Mouse (Mus musculus) heart, embryonic 15.5 days (tissue): ENCODE measurements around the gene Caskin1. TPM values are rescaled to one million over a fixed set of nuclear protein-coding genes. Genes with fewer than 3 reads are reported as not detected.

Experiments
- ATAC-seq: fragments of 200-750 bp; cut with Nextera tagmentation; replicated peaks from 2 replicates; pipeline ENCODE4 v1.8.0; 2017; ENCODE audit warnings: low read depth, moderate TSS enrichment; ENCODE audit not compliant: insufficient number of reproducible peaks, insufficient read depth, low FRiP score
- H3K27ac ChIP-seq: fragments of 300-500 bp; sonication (generic); 2 replicates; pipeline ENCODE4 v1.5.1; 2015; ENCODE audit warnings: mild to moderate bottlenecking, inconsistent platforms
- H3K27me3 ChIP-seq: fragments of 300-500 bp; sonication (generic); 2 replicates; pipeline ENCODE4 v1.6.1; 2015; ENCODE audit warnings: inconsistent platforms
- H3K36me3 ChIP-seq: fragments of 300-500 bp; sonication (generic); 2 replicates; pipeline ENCODE4 v1.6.1; 2015; ENCODE audit warnings: mild to moderate bottlenecking, inconsistent platforms
- H3K4me1 ChIP-seq: fragments of 300-500 bp; sonication (generic); replicated peaks from 2 replicates; pipeline ENCODE4 v1.6.1; 2015; ENCODE audit warnings: inconsistent platforms
- H3K4me2 ChIP-seq: fragments of 300-500 bp; sonication (generic); 2 replicates; pipeline ENCODE4 v1.6.1; 2015; ENCODE audit warnings: inconsistent platforms, mild to moderate bottlenecking, moderate library complexity
- H3K4me3 ChIP-seq: fragments of 300-500 bp; sonication (generic); 2 replicates; pipeline ENCODE4 v1.5.1; 2015; ENCODE audit warnings: mild to moderate bottlenecking, inconsistent platforms
- H3K9ac ChIP-seq: fragments of 300-500 bp; sonication (generic); 2 replicates; pipeline ENCODE4 v1.6.1; 2015; ENCODE audit warnings: mild to moderate bottlenecking, inconsistent platforms
- H3K9me3 ChIP-seq: fragments of 300-500 bp; sonication (generic); replicated peaks from 2 replicates; pipeline ENCODE4 v1.6.1; 2016; ENCODE audit warnings: inconsistent platforms
- WGBS: fragments of 180-500 bp; shearing (Covaris S2); methylation state at CpG from one replicate; pipeline ENCODE4 v1.1.7; 2015; ENCODE audit warnings: mixed read lengths; 5-methylcytosine and 5-hydroxymethylcytosine counted together
- polyA plus RNA-seq: library from polyadenylated mRNA; unstranded; fragments of >200 nt; fragmentation: Nextera tagmentation; extraction: Ambion mirVana; gene quantifications from 2 replicates; pipeline ENCODE4 v1.2.1, GENCODE M21; 2015

The Caskin1 gene
- polyA plus RNA-seq, 1 experiment from 2014 or later, result 0.39 TPM

GRCm38 (mm10) chr17:24480201-24480826 lies 8.1 kb upstream of the Caskin1 start:
- Histone ChIP-seq H3K27me3 (0 out of 2 replicates have a peak, but pooled peaks cover 2% of the 10 kb centered on the region), H3K4me3 (no peak overlapping the region), H3K9ac (no peak overlapping the region), H3K36me3 (peaks cover 21% of the 10 kb centered on the region), H3K27ac (no peak overlapping the region), H3K4me2 (0 out of 2 replicates have a peak overlapping the region, but pooled peaks have one; percentile 4), H3K4me1 (peaks cover 16% of the 10 kb centered on the region), H3K9me3 (no peaks in the 10 kb centered on the region)
- ATAC-seq, result no peak
- 49% methylated on average over 3 of the region's 3 CpGs for WGBS

GRCm38 (mm10) chr17:24481027-24481815 lies 7.2 kb upstream of the Caskin1 start:
- H3K4me3 ChIP-seq, result no peak overlapping the region
- 91% methylated on average over 20 of the region's 20 CpGs for WGBS
- no peak for ATAC-seq

GRCm38 (mm10) chr17:24483495-24483894 lies 4.9 kb upstream of the Caskin1 start:
- Histone ChIP-seq H3K36me3 (no peaks in the 10 kb centered on the region), H3K4me3 (no peak overlapping the region), H3K9me3 (no peaks in the 10 kb centered on the region), H3K27me3 (peaks cover 30% of the 10 kb centered on the region), H3K4me2 (no peak overlapping the region), H3K27ac (no peak overlapping the region), H3K4me1 (peaks cover 17% of the 10 kb centered on the region), H3K9ac (no peak overlapping the region)
- 87% methylated on average over 3 of the region's 3 CpGs for WGBS
- ATAC-seq, result no peak

More at GRCm38 (mm10) chr17:24481027-24481815, 7.2 kb upstream of the Caskin1 start:
- H3K4me2 ChIP-seq, result no peak overlapping the region
- no peaks in the 10 kb centered on the region for H3K9me3 ChIP-seq
- H3K36me3 ChIP-seq, result peaks cover 12% of the 10 kb centered on the region
- 0 out of 2 replicates have a peak, but pooled peaks cover 9% of the 10 kb centered on the region for H3K27me3 ChIP-seq
- H3K4me1 ChIP-seq, result peaks cover 21% of the 10 kb centered on the region
- no peak overlapping the region for H3K9ac ChIP-seq
- H3K27ac ChIP-seq, result no peak overlapping the region

- no peak for ATAC-seq
- no peak overlapping the region for H3K4me2 ChIP-seq
- H3K27ac ChIP-seq, result no peak overlapping the region
- no peak overlapping the region for H3K9ac ChIP-seq
- 41% methylated on average over 11 of the region's 11 CpGs for WGBS
- H3K27me3 ChIP-seq, result peaks cover 47% of the 10 kb centered on the region
- H3K4me3 ChIP-seq, result no peak overlapping the region
- H3K4me1 ChIP-seq, result peaks cover 21% of the 10 kb centered on the region
- no peaks in the 10 kb centered on the region for H3K36me3 ChIP-seq
- H3K9me3 ChIP-seq, result no peaks in the 10 kb centered on the region
These were observed 3.1 kb upstream of the Caskin1 start for GRCm38 (mm10) chr17:24485090-24485860.

GRCm38 (mm10) chr17:24488662-24489264 lies 362 bp downstream of the Caskin1 start:
- Histone ChIP-seq H3K27ac (no peak overlapping the region), H3K9me3 (no peaks in the 10 kb centered on the region), H3K36me3 (no peaks in the 10 kb centered on the region), H3K27me3 (peaks cover 69% of the 10 kb centered on the region), H3K4me3 (peak overlapping the region; percentile 72), H3K4me1 (peaks cover 21% of the 10 kb centered on the region), H3K4me2 (peak overlapping the region; percentile 98), H3K9ac (peak overlapping the region; percentile 68)
- under 1% methylated on average over 73 of the region's 81 CpGs for WGBS
- ATAC-seq, result peak; percentile 52

GRCm38 (mm10) chr17:24489265-24490030 lies 1.0 kb downstream of the Caskin1 start:
- peak overlapping the region; percentile 68 for H3K9ac ChIP-seq
- no peak for ATAC-seq
- WGBS, result 27% methylated on average over 19 of the region's 19 CpGs

GRCm38 (mm10) chr17:24490399-24490798 lies 2.0 kb downstream of the Caskin1 start:
- H3K4me1 ChIP-seq, result peaks cover 18% of the 10 kb centered on the region
- no peak overlapping the region for H3K4me2 ChIP-seq
- H3K27ac ChIP-seq, result no peak overlapping the region
- no peak overlapping the region for H3K9ac ChIP-seq
- H3K36me3 ChIP-seq, result no peaks in the 10 kb centered on the region
- H3K27me3 ChIP-seq, result peaks cover 66% of the 10 kb centered on the region
- no peak for ATAC-seq
- no peaks in the 10 kb centered on the region for H3K9me3 ChIP-seq
- 88% methylated on average over 4 of the region's 4 CpGs for WGBS
- H3K4me3 ChIP-seq, result no peak overlapping the region

More at GRCm38 (mm10) chr17:24489265-24490030, 1.0 kb downstream of the Caskin1 start:
- peak overlapping the region; percentile 98 for H3K4me2 ChIP-seq
- H3K27ac ChIP-seq, result no peak overlapping the region
- peak overlapping the region; percentile 72 for H3K4me3 ChIP-seq
- peaks cover 21% of the 10 kb centered on the region for H3K4me1 ChIP-seq
- H3K9me3 ChIP-seq, result no peaks in the 10 kb centered on the region
- H3K27me3 ChIP-seq, result peaks cover 69% of the 10 kb centered on the region
- no peaks in the 10 kb centered on the region for H3K36me3 ChIP-seq

- no peak overlapping the region for H3K9ac ChIP-seq
- no peak overlapping the region for H3K27ac ChIP-seq
- WGBS, result 46% methylated on average over 2 of the region's 2 CpGs
- no peaks in the 10 kb centered on the region for H3K36me3 ChIP-seq
- H3K4me2 ChIP-seq, result no peak overlapping the region
- no peaks in the 10 kb centered on the region for H3K9me3 ChIP-seq
- H3K27me3 ChIP-seq, result peaks cover 27% of the 10 kb centered on the region
- ATAC-seq, result no peak
- H3K4me1 ChIP-seq, result no peaks in the 10 kb centered on the region
- H3K4me3 ChIP-seq, result no peak overlapping the region
These were observed 6.4 kb downstream of the Caskin1 start for GRCm38 (mm10) chr17:24494627-24495335.

- Histone ChIP-seq H3K36me3 (no peaks in the 10 kb centered on the region), H3K9me3 (no peaks in the 10 kb centered on the region), H3K4me1 (no peaks in the 10 kb centered on the region), H3K4me2 (no peak overlapping the region), H3K9ac (no peak overlapping the region), H3K27me3 (peaks cover 20% of the 10 kb centered on the region), H3K4me3 (no peak overlapping the region), H3K27ac (no peak overlapping the region)
- WGBS, result 68% methylated on average over 3 of the region's 3 CpGs
- ATAC-seq, result no peak
These were observed 7.0 kb downstream of the Caskin1 start for GRCm38 (mm10) chr17:24495443-24495842.

- no peak overlapping the region for H3K9ac ChIP-seq
- ATAC-seq, result no peak
- H3K27me3 ChIP-seq, result peaks cover 14% of the 10 kb centered on the region
- no peaks in the 10 kb centered on the region for H3K36me3 ChIP-seq
- no peak overlapping the region for H3K27ac ChIP-seq
- H3K4me3 ChIP-seq, result no peak overlapping the region
- no peaks in the 10 kb centered on the region for H3K4me1 ChIP-seq
- 77% methylated on average over 1 of the region's 1 CpGs for WGBS
- H3K9me3 ChIP-seq, result no peaks in the 10 kb centered on the region
- no peak overlapping the region for H3K4me2 ChIP-seq
These were observed 7.6 kb downstream of the Caskin1 start for GRCm38 (mm10) chr17:24496026-24496425.
